In the genomic region with DNA sequence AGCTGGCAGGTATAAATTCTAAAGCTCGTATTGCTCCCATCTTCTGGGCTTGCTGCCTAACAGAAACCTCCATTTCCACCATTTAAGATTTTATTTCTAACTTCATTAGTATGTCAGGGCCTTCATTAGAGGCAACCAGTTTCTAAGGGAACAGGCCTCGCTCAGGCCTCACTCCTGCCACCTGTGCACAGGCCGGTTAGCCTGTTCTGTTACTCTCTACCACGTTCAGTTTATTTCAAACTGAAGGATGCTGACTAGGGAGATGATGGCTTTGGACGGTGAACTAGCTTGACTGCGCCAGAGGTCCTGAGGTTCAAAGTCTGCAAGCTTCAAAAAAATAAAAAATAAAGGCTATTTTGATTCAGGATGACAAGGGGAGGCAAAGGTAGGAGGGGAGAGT, we compare ENCODE assay signal across 8 mouse cellular contexts. TPM values are rescaled to one million over a fixed set of nuclear protein-coding genes. Genes with fewer than 3 reads are reported as not detected.
DNase-seq lines count a peak whose midpoint lies in the region; ATAC-seq lines count a peak whose summit lies in the region.

No protein-coding gene starts in this region.

- peak; percentile 38 to 45 for DNase-seq in left cerebral cortex, postnatal 25 days (ENCODE audit: low spot score in 2 of 2)
- DNase-seq in left cerebral cortex, postnatal 14 days (ENCODE audit: low spot score in 2 of 2) = no peak
- peak; percentile 39 for DNase-seq in ZHBTc4 (ENCODE audit: low read depth, low spot score)
- no peak for DNase-seq in T-cell, adult 2 months (ENCODE audit: low spot score)

- intact Hi-C loops in left cerebral cortex, postnatal 25 days (cut with DNase I) = loop anchor here (2.0 kb wide), 2 partner anchors 85 to 123 kb away; no protein-coding TSS in a partner anchor
- intact Hi-C loops in left cerebral cortex, postnatal 14 days (cut with DNase I) = loop anchor here (2.0 to 5.0 kb wide), 2 partner anchors 45 to 88 kb away; partner anchors contain the start of genes Atf7 and Gm28047

- peak overlapping the region; percentile 77 for H3K4me3 ChIP-seq in forebrain, embryonic 16.5 days (replicated peaks; ENCODE audit: low read length)
- H3K4me3 ChIP-seq in limb, embryonic 12.5 days (replicated peaks) = peak overlapping the region; percentile 63
- peak overlapping the region; percentile 69 for H3K4me3 ChIP-seq in neural tube, embryonic 14.5 days (ENCODE audit: low read depth, low read length)

- peak overlapping the region; percentile 95 for H3K9ac ChIP-seq in forebrain, embryonic 16.5 days (replicated peaks; ENCODE audit: low read depth, low read length)
- H3K9ac ChIP-seq in limb, embryonic 12.5 days (replicated peaks) = peak overlapping the region; percentile 88
- H3K9ac ChIP-seq in neural tube, embryonic 14.5 days (replicated peaks; ENCODE audit: low read depth, low read length) = peak overlapping the region; percentile 91

- peaks cover 37% of the 10 kb centered on the region for H3K4me1 ChIP-seq in forebrain, embryonic 16.5 days (replicated peaks; ENCODE audit: control insufficient read depth, insufficient read depth, low read length)
- H3K4me1 ChIP-seq in limb, embryonic 12.5 days (replicated peaks) = peaks cover 28% of the 10 kb centered on the region
- peaks cover 21% of the 10 kb centered on the region for H3K4me1 ChIP-seq in neural tube, embryonic 14.5 days (ENCODE audit: control insufficient read depth, insufficient read depth, low read length)

- WGBS in forebrain, embryonic 16.5 days = 9% methylated on average over 6 of the region's 6 CpGs
- WGBS in limb, embryonic 12.5 days = 11% methylated on average over 6 of the region's 6 CpGs
- WGBS in neural tube, embryonic 14.5 days = 8% methylated on average over 6 of the region's 6 CpGs

- H3K27ac ChIP-seq in forebrain, embryonic 16.5 days (ENCODE audit: low read length) = peak overlapping the region; percentile 98
- peak overlapping the region; percentile 100 for H3K27ac ChIP-seq in limb, embryonic 12.5 days
- H3K27ac ChIP-seq in neural tube, embryonic 14.5 days (ENCODE audit: low read depth, low read length) = peak overlapping the region; percentile 91

- no peaks in the 10 kb centered on the region for H3K27me3 ChIP-seq in forebrain, embryonic 16.5 days (replicated peaks; ENCODE audit: control insufficient read depth, insufficient read depth, low read length)
- no peaks in the 10 kb centered on the region for H3K27me3 ChIP-seq in limb, embryonic 12.5 days
- no peaks in the 10 kb centered on the region for H3K27me3 ChIP-seq in neural tube, embryonic 14.5 days (ENCODE audit: control insufficient read depth, insufficient read depth, low read length)

- ATAC-seq in forebrain, embryonic 16.5 days = no peak
- no peak for ATAC-seq in limb, embryonic 12.5 days (ENCODE audit: insufficient number of reproducible peaks, insufficient read depth, low FRiP score, low TSS enrichment, low read depth)
- ATAC-seq in neural tube, embryonic 14.5 days (ENCODE audit: low read depth) = no peak
- no peak for ATAC-seq in megakaryocyte-erythroid progenitor cell, adult 5-6 weeks (replicated peaks; ENCODE audit: low FRiP score, low TSS enrichment, poor library complexity, severe bottlenecking)

- peaks cover 14% of the 10 kb centered on the region for H3K36me3 ChIP-seq in forebrain, embryonic 16.5 days (ENCODE audit: control insufficient read depth, insufficient read depth)
- H3K36me3 ChIP-seq in limb, embryonic 12.5 days = peaks cover 28% of the 10 kb centered on the region
- peaks cover 12% of the 10 kb centered on the region; the same call in 1 of the 2 replicates for H3K36me3 ChIP-seq in neural tube, embryonic 14.5 days (ENCODE audit: control insufficient read depth, insufficient read depth, low read length)

- peak overlapping the region; percentile 64 for H3K4me2 ChIP-seq in forebrain, embryonic 16.5 days (ENCODE audit: low read length)
- H3K4me2 ChIP-seq in limb, embryonic 12.5 days = peak overlapping the region; percentile 61
- peak overlapping the region; percentile 64 for H3K4me2 ChIP-seq in neural tube, embryonic 14.5 days (ENCODE audit: low read depth, low read length)

- H3K9me3 ChIP-seq in forebrain, embryonic 16.5 days (ENCODE audit: control insufficient read depth, low read length) = no peaks in the 10 kb centered on the region
- H3K9me3 ChIP-seq in limb, embryonic 12.5 days = no peaks in the 10 kb centered on the region
- no peaks in the 10 kb centered on the region for H3K9me3 ChIP-seq in neural tube, embryonic 14.5 days (ENCODE audit: control insufficient read depth, low read length)

RNA-seq across cellular contexts. Expression of gene Atp5g2, which starts 1.9 kb away (rescaled TPM):
- total RNA-seq in left cerebral cortex, postnatal 25 days (2021) = 10 to 100 TPM; 11.6 to 14.2 TPM
- total RNA-seq in left cerebral cortex, postnatal 14 days (2021) = 10 to 100 TPM; 13.4 to 14.4 TPM
- polyA plus RNA-seq in forebrain, embryonic 16.5 days (2015; fragmentation: Nextera tagmentation; extraction: Ambion mirVana) = 50.4 and 56.5 TPM in 2 replicates
- 61.4 and 72.9 TPM in 2 replicates for polyA plus RNA-seq in limb, embryonic 12.5 days (2016; fragmentation: Nextera tagmentation; extraction: Ambion mirVana)
- 44.6 and 47.5 TPM in 2 replicates for polyA plus RNA-seq in neural tube, embryonic 14.5 days (2014; fragmentation: Nextera tagmentation; extraction: Ambion mirVana)
- 135 and 168 TPM in 2 replicates for total RNA-seq in megakaryocyte-erythroid progenitor cell, adult 5-6 weeks (2014; fragmentation: Nextera tagmentation)
- total RNA-seq in megakaryocyte-erythroid progenitor cell, adult 5-6 weeks (2017) = 71.6 and 94.3 TPM in 2 replicates

RNA-seq across cellular contexts. Expression of gene Atf7, which starts 45.0 kb away (rescaled TPM):
- total RNA-seq in left cerebral cortex, postnatal 25 days (2021) = 10 to 100 TPM; 30.9 to 36.8 TPM
- 10 to 100 TPM; 24.5 to 29.6 TPM for total RNA-seq in left cerebral cortex, postnatal 14 days (2021)
- 26.8 and 27.5 TPM in 2 replicates for polyA plus RNA-seq in forebrain, embryonic 16.5 days (2015; fragmentation: Nextera tagmentation; extraction: Ambion mirVana)
- polyA plus RNA-seq in limb, embryonic 12.5 days (2016; fragmentation: Nextera tagmentation; extraction: Ambion mirVana) = 32.1 and 37.7 TPM in 2 replicates
- polyA plus RNA-seq in neural tube, embryonic 14.5 days (2014; fragmentation: Nextera tagmentation; extraction: Ambion mirVana) = 13.3 and 16.2 TPM in 2 replicates
- 115 and 116 TPM in 2 replicates for total RNA-seq in megakaryocyte-erythroid progenitor cell, adult 5-6 weeks (2014; fragmentation: Nextera tagmentation)
- 24.7 and 27.0 TPM in 2 replicates for total RNA-seq in megakaryocyte-erythroid progenitor cell, adult 5-6 weeks (2017)

RNA-seq across cellular contexts. Expression of gene Gm28047, which starts 45.4 kb away (rescaled TPM):
- 1 to 10 TPM in 1 of 2 experiments, under 1 TPM in 1; 0.57 to 1.8 TPM for total RNA-seq in left cerebral cortex, postnatal 25 days (2021)
- 1 to 10 TPM in 1 of 2 experiments, not detected in 1; 1.4 TPM for total RNA-seq in left cerebral cortex, postnatal 14 days (2021)
- not detected in 2 replicates for polyA plus RNA-seq in forebrain, embryonic 16.5 days (2015; fragmentation: Nextera tagmentation; extraction: Ambion mirVana)
- polyA plus RNA-seq in limb, embryonic 12.5 days (2016; fragmentation: Nextera tagmentation; extraction: Ambion mirVana) = not detected in 2 replicates
- not detected in 2 replicates for polyA plus RNA-seq in neural tube, embryonic 14.5 days (2014; fragmentation: Nextera tagmentation; extraction: Ambion mirVana)
- 2.6 TPM in 1 of 2 replicates, not detected in the other for total RNA-seq in megakaryocyte-erythroid progenitor cell, adult 5-6 weeks (2014; fragmentation: Nextera tagmentation)
- not detected in 2 replicates for total RNA-seq in megakaryocyte-erythroid progenitor cell, adult 5-6 weeks (2017)

RNA-seq across cellular contexts. Expression of gene Calcoco1, which starts 51.7 kb away (rescaled TPM):
- total RNA-seq in left cerebral cortex, postnatal 25 days (2021) = 10 to 100 TPM; 64.4 to 68.3 TPM
- 10 to 100 TPM; 56.9 to 58.4 TPM for total RNA-seq in left cerebral cortex, postnatal 14 days (2021)
- polyA plus RNA-seq in forebrain, embryonic 16.5 days (2015; fragmentation: Nextera tagmentation; extraction: Ambion mirVana) = 80.6 and 87.7 TPM in 2 replicates
- polyA plus RNA-seq in limb, embryonic 12.5 days (2016; fragmentation: Nextera tagmentation; extraction: Ambion mirVana) = 43.0 and 49.4 TPM in 2 replicates
- 23.5 and 29.3 TPM in 2 replicates for polyA plus RNA-seq in neural tube, embryonic 14.5 days (2014; fragmentation: Nextera tagmentation; extraction: Ambion mirVana)
- 11.3 and 14.1 TPM in 2 replicates for total RNA-seq in megakaryocyte-erythroid progenitor cell, adult 5-6 weeks (2014; fragmentation: Nextera tagmentation)
- 12.6 and 20.3 TPM in 2 replicates for total RNA-seq in megakaryocyte-erythroid progenitor cell, adult 5-6 weeks (2017)

Comparison
In these comparisons a context has a peak if more than half of its experiments do, and no peak if none do; other contexts are left out.
1. DNase-seq: peak in left cerebral cortex, postnatal 25 days (2 of 2) and ZHBTc4 (single experiment); none in left cerebral cortex, postnatal 14 days (0 of 2) and T-cell, adult 2 months (single experiment).
2. RNA of gene Atp5g2, which starts 1.9 kb away (total RNA-seq): 71.6 to 168 TPM in megakaryocyte-erythroid progenitor cell, adult 5-6 weeks; 13.4 to 14.4 TPM in left cerebral cortex, postnatal 14 days and 11.6 to 14.2 TPM in left cerebral cortex, postnatal 25 days; every median in the first group is over 4 times any median in the second.
3. Peak in every context shown above with its lines, with median percentiles within 50 percentile points of each other: H3K27ac ChIP-seq, H3K4me2 ChIP-seq, H3K4me3 ChIP-seq and H3K9ac ChIP-seq.